Mouse (Mus musculus): ENCODE data around the gene Gm21854. TPM values are rescaled to one million over a fixed set of nuclear protein-coding genes. Genes with fewer than 3 reads are reported as not detected.

Gm21854 gene
- polyA plus RNA-seq (2012; rRNA removed), result not detected in 2 replicates

DNA sequence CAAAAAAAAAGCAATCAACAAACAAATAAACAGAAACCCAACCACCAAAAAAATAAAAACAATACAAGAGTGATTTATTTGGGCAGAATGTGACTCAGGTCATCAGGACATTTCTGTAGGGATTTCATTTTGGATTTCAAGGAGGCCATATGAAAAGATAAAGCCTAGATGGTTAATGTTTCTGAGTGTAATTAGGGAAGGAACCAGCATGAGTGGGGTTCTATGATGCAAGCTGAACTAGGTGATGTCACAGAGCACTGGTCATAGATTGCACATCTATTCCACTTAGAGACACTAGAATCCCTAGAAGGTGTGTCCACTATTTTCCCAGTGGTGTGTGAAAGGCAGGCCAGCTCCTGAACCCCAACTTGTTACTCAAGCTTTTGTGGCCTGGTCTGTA is at the start of gene Gm21854:
Gm21854 (plus strand) TSS at position 301 of the 400 bp plus-strand sequence.

Other genes with a start within 250 kb of the Gm21854 start
- gene Gm20914, start 69.0 kb downstream of the Gm21854 start, polyA plus RNA-seq (2012; rRNA removed), result not detected in 2 replicates
- gene Gm28171, start 136.4 kb downstream of the Gm21854 start, polyA plus RNA-seq (2012; rRNA removed), result not detected in 2 replicates

Measured in central nervous system, embryonic 18 days (tissue).